Mouse (Mus musculus) cerebellum, postnatal 14 days (tissue): Measurements from ENCODE around the gene Rpl23a.
"Not testable (repeated sequence)": the region's sequence is repeated elsewhere in the genome, so short reads cannot be mapped to it uniquely, and the experiment has no call there.

Source experiments
- DNase-seq, 2 experiments: peaks; one replicate each; pipeline ENCODE4 v3.0.0; 2021; ENCODE audit warnings: mixed read lengths in 2 of 2

Gene Rpl23a

GRCm38 (mm10) chr11:78143520-78143919 lies 39.9 kb downstream of the Rpl23a start:
- no peak for DNase-seq

DNA sequence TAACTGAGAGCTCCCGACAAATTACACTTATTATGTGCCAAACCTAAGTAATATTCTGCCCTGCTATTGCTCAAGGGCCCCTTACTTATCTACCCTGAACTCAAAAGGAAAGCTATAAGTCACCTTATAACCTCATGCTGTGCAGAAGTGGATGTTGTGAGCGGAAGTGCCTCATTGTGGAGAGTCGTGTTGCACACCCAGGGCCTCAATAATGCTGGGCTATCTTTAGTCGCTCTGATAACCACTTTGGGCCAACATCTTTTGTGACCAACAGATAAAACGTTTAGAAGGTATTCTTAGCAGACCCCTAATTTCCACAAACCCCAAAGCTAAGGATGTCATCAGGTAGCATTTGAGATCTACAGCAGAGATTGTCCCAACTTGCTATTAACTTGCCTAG lies 42.7 kb downstream of the Rpl23a start:
- no peak for DNase-seq

DNA sequence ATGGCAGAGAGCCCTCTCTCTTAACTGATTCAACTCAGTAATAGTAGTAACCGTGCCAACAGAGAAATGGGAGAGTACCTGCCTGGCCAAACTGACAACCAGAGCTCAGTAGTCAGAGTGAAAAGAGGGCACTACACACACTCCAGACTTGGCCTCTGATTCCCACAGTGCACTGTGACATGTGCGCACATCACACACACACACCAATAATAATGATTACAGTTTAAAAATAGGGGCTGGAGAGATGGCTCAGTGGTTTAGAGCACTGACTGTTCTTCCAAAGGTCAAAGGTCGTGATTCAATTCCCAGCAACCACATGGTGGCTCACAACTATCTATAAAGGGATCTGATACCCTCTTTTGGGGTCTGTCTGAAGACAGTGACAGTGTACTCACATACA lies 45.4 kb downstream of the Rpl23a start:
- DNase-seq, result no peak

DNA sequence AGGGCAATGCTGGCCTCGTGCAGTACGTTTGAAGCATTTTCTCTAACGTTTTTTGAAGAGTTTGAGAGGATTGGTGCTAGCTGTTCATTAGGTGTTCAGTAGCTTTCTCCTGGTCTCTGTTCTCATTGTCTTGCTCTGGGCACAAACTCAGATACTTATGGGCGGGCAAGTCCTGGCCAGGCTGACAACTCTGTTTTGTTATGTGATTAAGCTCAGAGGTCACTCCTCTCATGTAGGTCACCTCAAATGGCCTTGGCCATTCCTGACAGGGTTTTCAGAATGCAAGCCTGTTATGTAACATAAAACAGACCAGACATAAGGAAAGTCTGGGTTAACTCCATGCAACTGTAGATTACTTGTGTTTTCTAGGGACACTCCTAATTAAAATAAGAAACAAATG lies 45.8 kb downstream of the Rpl23a start:
- no peak for DNase-seq

- no peak for DNase-seq
These were observed 47.3 kb downstream of the Rpl23a start for GRCm38 (mm10) chr11:78136132-78136531.

- not testable (repeated sequence) for DNase-seq
These were observed 48.1 kb downstream of the Rpl23a start for GRCm38 (mm10) chr11:78135314-78135713.

- DNase-seq, result no peak
These were observed 49.0 kb downstream of the Rpl23a start for GRCm38 (mm10) chr11:78134344-78134743.

DNA sequence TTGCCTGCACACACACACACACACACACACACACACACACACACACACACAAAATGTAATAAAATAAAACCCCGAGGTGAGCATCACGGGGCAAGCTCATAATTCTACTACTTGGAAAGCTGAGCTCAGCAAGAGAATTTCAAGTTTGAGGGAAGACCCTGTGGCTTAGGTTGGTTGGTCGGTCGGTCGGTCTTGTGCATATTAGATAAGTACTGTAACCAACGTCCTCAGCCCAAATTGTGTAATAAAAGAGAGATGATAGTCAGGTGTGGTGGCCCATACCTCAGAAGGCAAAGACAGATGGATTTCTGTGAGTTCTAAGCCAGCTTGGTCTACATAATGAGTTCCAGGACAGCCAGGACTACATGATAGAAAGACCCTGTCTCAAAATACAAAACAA lies 49.5 kb downstream of the Rpl23a start:
- no peak for DNase-seq
